In genomic region chr14:76764390-76764796, GRCm38 (mm10) we compare ENCODE assay signal across 8 mouse cellular contexts.
DNase-seq lines count a peak whose midpoint lies in the region; ATAC-seq lines count a peak whose summit lies in the region.

No protein-coding gene starts in this region.

- no peak overlapping the region for H3K4me2 ChIP-seq in hindbrain, embryonic 11.5 days (replicated peaks; ENCODE audit: low read depth, low read length)
- H3K4me2 ChIP-seq in hindbrain, embryonic 14.5 days (replicated peaks), result no peak overlapping the region

- peaks cover 2% of the 10 kb centered on the region; the same call in 1 of the 2 replicates for H3K27me3 ChIP-seq in hindbrain, embryonic 11.5 days (ENCODE audit: control insufficient read depth, insufficient read depth, low read length)
- no peaks in the 10 kb centered on the region for H3K27me3 ChIP-seq in hindbrain, embryonic 14.5 days (ENCODE audit: control insufficient read depth, insufficient read depth, low read length)

- H3K27ac ChIP-seq in hindbrain, embryonic 11.5 days (ENCODE audit: low read depth, low read length), result no peak overlapping the region
- no peak overlapping the region for H3K27ac ChIP-seq in hindbrain, embryonic 14.5 days

- no peak for ATAC-seq in hindbrain, embryonic 11.5 days (ENCODE audit: low FRiP score)
- no peak for ATAC-seq in hindbrain, embryonic 14.5 days (ENCODE audit: low FRiP score)
- ATAC-seq in frontal cortex, adult (ENCODE audit: low TSS enrichment), result peak; percentile 62

- no peaks in the 10 kb centered on the region for H3K36me3 ChIP-seq in hindbrain, embryonic 11.5 days (ENCODE audit: control insufficient read depth, insufficient read depth, low read length)
- H3K36me3 ChIP-seq in hindbrain, embryonic 14.5 days (replicated peaks; ENCODE audit: control insufficient read depth, insufficient read depth), result no peaks in the 10 kb centered on the region

- peaks cover 5% of the 10 kb centered on the region; the same call in 1 of the 2 replicates for H3K4me1 ChIP-seq in hindbrain, embryonic 11.5 days (replicated peaks; ENCODE audit: control insufficient read depth, insufficient read depth, low read length)
- peaks cover 20% of the 10 kb centered on the region; the same call in 1 of the 2 replicates for H3K4me1 ChIP-seq in hindbrain, embryonic 14.5 days (replicated peaks; ENCODE audit: control insufficient read depth, insufficient read depth, low read length)

- H3K9me3 ChIP-seq in hindbrain, embryonic 11.5 days (ENCODE audit: control insufficient read depth, low read length), result no peaks in the 10 kb centered on the region
- H3K9me3 ChIP-seq in hindbrain, embryonic 14.5 days (ENCODE audit: control insufficient read depth, low read length), result no peaks in the 10 kb centered on the region

- H3K9ac ChIP-seq in hindbrain, embryonic 11.5 days (ENCODE audit: low read depth, low read length), result no peak overlapping the region
- no peak overlapping the region for H3K9ac ChIP-seq in hindbrain, embryonic 14.5 days

- 17% methylated on average over 7 of the region's 7 CpGs for WGBS in hindbrain, embryonic 11.5 days
- 18% methylated on average over 7 of the region's 7 CpGs for WGBS in hindbrain, embryonic 14.5 days

- H3K4me3 ChIP-seq in hindbrain, embryonic 11.5 days (ENCODE audit: low read depth, low read length), result no peak overlapping the region
- no peak overlapping the region for H3K4me3 ChIP-seq in hindbrain, embryonic 14.5 days (replicated peaks; ENCODE audit: low read length)

- DNase-seq in hindbrain, embryonic 11.5 days (ENCODE audit: low spot score), result peak; percentile 37
- no peak for DNase-seq in hindbrain, embryonic 14.5 days (ENCODE audit: low spot score)
- DNase-seq in R1 (ENCODE audit: low read depth, low spot score), result peak; percentile 58
- DNase-seq in kidney, postnatal 36 days, result peak; percentile 21 to 39
- DNase-seq in lung, postnatal 10 days, result peak; percentile 70
- DNase-seq in testis, postnatal 10 days (ENCODE audit: low spot score), result peak; percentile 74
- no peak for DNase-seq in cerebellum, adult 9-11 months

Comparison
In these comparisons a context has a peak if more than half of its experiments do, and no peak if none do; other contexts are left out.
1. DNase-seq: peak in hindbrain, embryonic 11.5 days (single experiment), R1 (single experiment), kidney, postnatal 36 days (2 of 2), lung, postnatal 10 days (single experiment) and testis, postnatal 10 days (single experiment); none in hindbrain, embryonic 14.5 days (single experiment) and cerebellum, adult 9-11 months (single experiment).